Mouse (Mus musculus): ENCODE data around the gene Phlpp2. TPM values are rescaled to one million over a fixed set of nuclear protein-coding genes. Genes with fewer than 3 reads are reported as not detected.

The Phlpp2 gene
- polyA plus RNA-seq, 1 experiment from 2014 or later, result 4.0 TPM

- ATAC-seq (ENCODE audit: insufficient number of reproducible peaks, insufficient read depth, low FRiP score, low TSS enrichment, low read depth), result no peak
- Histone ChIP-seq H3K4me2 (no peak overlapping the region), H3K9me3 (no peaks in the 10 kb centered on the region), H3K9ac (no peak overlapping the region), H3K4me3 (no peak overlapping the region), H3K4me1 (no peaks in the 10 kb centered on the region), H3K36me3 (no peaks in the 10 kb centered on the region), H3K27me3 (peaks cover 26% of the 10 kb centered on the region), H3K27ac (no peak overlapping the region)
- 46% methylated on average over 10 of the region's 10 CpGs for WGBS
Observed at GRCm38 (mm10) chr8:109968837-109969236, 100.5 kb downstream of the Phlpp2 start.

- 8% methylated on average over 9 of the region's 9 CpGs for WGBS
- no peak for ATAC-seq (ENCODE audit: insufficient number of reproducible peaks, insufficient read depth, low FRiP score, low TSS enrichment, low read depth)
- no peaks in the 10 kb centered on the region for H3K4me1 ChIP-seq
Observed at GRCm38 (mm10) chr8:109970323-109970722, 102.0 kb downstream of the Phlpp2 start.

GRCm38 (mm10) chr8:109972901-109973300 is 104.6 kb downstream of the Phlpp2 start:
- H3K27me3 ChIP-seq, result peaks cover 23% of the 10 kb centered on the region
- H3K36me3 ChIP-seq, result no peaks in the 10 kb centered on the region
- H3K9ac ChIP-seq, result no peak overlapping the region
- no peak overlapping the region for H3K4me2 ChIP-seq
- H3K9me3 ChIP-seq, result peaks cover 3% of the 10 kb centered on the region; the same call in 1 of the 2 replicates
- WGBS, result 84% methylated on average over 4 of the region's 4 CpGs
- ATAC-seq (ENCODE audit: insufficient number of reproducible peaks, insufficient read depth, low FRiP score, low TSS enrichment, low read depth), result no peak
- no peak overlapping the region for H3K27ac ChIP-seq
- H3K4me3 ChIP-seq, result no peak overlapping the region
- no peaks in the 10 kb centered on the region for H3K4me1 ChIP-seq

More at GRCm38 (mm10) chr8:109970323-109970722, 102.0 kb downstream of the Phlpp2 start:
- H3K9ac ChIP-seq, result no peak overlapping the region
- H3K9me3 ChIP-seq, result peaks cover under 1% of the 10 kb centered on the region; the same call in 1 of the 2 replicates
- H3K4me3 ChIP-seq, result no peak overlapping the region
- no peak overlapping the region for H3K27ac ChIP-seq
- no peaks in the 10 kb centered on the region for H3K36me3 ChIP-seq
- no peak overlapping the region for H3K4me2 ChIP-seq
- peaks cover 23% of the 10 kb centered on the region for H3K27me3 ChIP-seq

- no peak for ATAC-seq (ENCODE audit: insufficient number of reproducible peaks, insufficient read depth, low FRiP score, low TSS enrichment, low read depth)
- Histone ChIP-seq H3K27me3 (no peaks in the 10 kb centered on the region), H3K9ac (no peak overlapping the region), H3K4me1 (peaks cover 8% of the 10 kb centered on the region; the same call in 1 of the 2 replicates), H3K4me2 (no peak overlapping the region), H3K36me3 (no peaks in the 10 kb centered on the region), H3K9me3 (peaks cover 3% of the 10 kb centered on the region; the same call in 1 of the 2 replicates), H3K27ac (no peak overlapping the region), H3K4me3 (no peak overlapping the region)
- 74% methylated on average over 6 of the region's 6 CpGs for WGBS
Observed at GRCm38 (mm10) chr8:109979339-109979738, 111.0 kb downstream of the Phlpp2 start.

GRCm38 (mm10) chr8:109982386-109983105 is 114.2 kb downstream of the Phlpp2 start:
- Histone ChIP-seq H3K27me3 (no peaks in the 10 kb centered on the region), H3K36me3 (no peaks in the 10 kb centered on the region), H3K4me1 (peaks cover 8% of the 10 kb centered on the region; the same call in 1 of the 2 replicates), H3K4me2 (no peak overlapping the region), H3K4me3 (no peak overlapping the region), H3K9me3 (no peaks in the 10 kb centered on the region), H3K9ac (no peak overlapping the region), H3K27ac (no peak overlapping the region)
- no peak for ATAC-seq (ENCODE audit: insufficient number of reproducible peaks, insufficient read depth, low FRiP score, low TSS enrichment, low read depth)
- WGBS, result 63% methylated on average over 15 of the region's 15 CpGs

GRCm38 (mm10) chr8:109983944-109984343 is 115.6 kb downstream of the Phlpp2 start:
- no peak overlapping the region for H3K4me3 ChIP-seq
- H3K4me1 ChIP-seq, result peaks cover 8% of the 10 kb centered on the region; the same call in 1 of the 2 replicates
- H3K4me2 ChIP-seq, result no peak overlapping the region
- H3K27ac ChIP-seq, result no peak overlapping the region
- H3K27me3 ChIP-seq, result no peaks in the 10 kb centered on the region
- H3K9me3 ChIP-seq, result no peaks in the 10 kb centered on the region
- ATAC-seq (ENCODE audit: insufficient number of reproducible peaks, insufficient read depth, low FRiP score, low TSS enrichment, low read depth), result no peak
- H3K36me3 ChIP-seq, result no peaks in the 10 kb centered on the region
- 39% methylated on average over 5 of the region's 5 CpGs for WGBS
- H3K9ac ChIP-seq, result no peak overlapping the region

GRCm38 (mm10) chr8:109986384-109986783 is 118.0 kb downstream of the Phlpp2 start:
- H3K27ac ChIP-seq, result no peak overlapping the region
- no peak overlapping the region for H3K9ac ChIP-seq
- no peak for ATAC-seq (ENCODE audit: insufficient number of reproducible peaks, insufficient read depth, low FRiP score, low TSS enrichment, low read depth)
- WGBS, result 72% methylated on average over 7 of the region's 7 CpGs
- peaks cover 8% of the 10 kb centered on the region; the same call in 1 of the 2 replicates for H3K4me1 ChIP-seq
- no peak overlapping the region for H3K4me3 ChIP-seq
- H3K9me3 ChIP-seq, result no peaks in the 10 kb centered on the region
- no peak overlapping the region for H3K4me2 ChIP-seq
- H3K27me3 ChIP-seq, result no peaks in the 10 kb centered on the region
- no peaks in the 10 kb centered on the region for H3K36me3 ChIP-seq

GRCm38 (mm10) chr8:109987776-109988175 is 119.4 kb downstream of the Phlpp2 start:
- 85% methylated on average over 7 of the region's 7 CpGs for WGBS
- H3K9ac ChIP-seq, result no peak overlapping the region

GRCm38 (mm10) chr8:109989151-109989550 is 120.8 kb downstream of the Phlpp2 start:
- no peak overlapping the region for H3K4me3 ChIP-seq
- H3K9ac ChIP-seq, result no peak overlapping the region
- no peaks in the 10 kb centered on the region for H3K36me3 ChIP-seq
- ATAC-seq (ENCODE audit: insufficient number of reproducible peaks, insufficient read depth, low FRiP score, low TSS enrichment, low read depth), result no peak
- no peaks in the 10 kb centered on the region for H3K27me3 ChIP-seq
- 86% methylated on average over 8 of the region's 8 CpGs for WGBS
- H3K9me3 ChIP-seq, result no peaks in the 10 kb centered on the region
- H3K27ac ChIP-seq, result no peak overlapping the region
- H3K4me2 ChIP-seq, result no peak overlapping the region
- H3K4me1 ChIP-seq, result 0 out of 2 replicates have a peak, but pooled peaks cover 2% of the 10 kb centered on the region

More at GRCm38 (mm10) chr8:109987776-109988175, 119.4 kb downstream of the Phlpp2 start:
- no peak overlapping the region for H3K4me3 ChIP-seq
- H3K27ac ChIP-seq, result no peak overlapping the region
- no peaks in the 10 kb centered on the region for H3K9me3 ChIP-seq
- H3K36me3 ChIP-seq, result no peaks in the 10 kb centered on the region
- H3K4me2 ChIP-seq, result no peak overlapping the region
- peaks cover 8% of the 10 kb centered on the region; the same call in 1 of the 2 replicates for H3K4me1 ChIP-seq
- no peak for ATAC-seq (ENCODE audit: insufficient number of reproducible peaks, insufficient read depth, low FRiP score, low TSS enrichment, low read depth)
- H3K27me3 ChIP-seq, result no peaks in the 10 kb centered on the region

- H3K9me3 ChIP-seq, result no peaks in the 10 kb centered on the region
- H3K27ac ChIP-seq, result no peak within 1 kb of the TSS
- no peak within 1 kb of the TSS for H3K9ac ChIP-seq
Observed at GRCm38 (mm10) chr8:109990224-109990623, 121.9 kb downstream of the Phlpp2 start, which contains the start of gene Tat. Gene Tat (plus strand): TSS chr8:109990437.

GRCm38 (mm10) chr8:109992166-109992565 is 123.8 kb downstream of the Phlpp2 start:
- H3K4me2 ChIP-seq, result no peak overlapping the region
- H3K27ac ChIP-seq, result no peak overlapping the region
- no peaks in the 10 kb centered on the region for H3K36me3 ChIP-seq
- no peaks in the 10 kb centered on the region for H3K27me3 ChIP-seq
- H3K4me1 ChIP-seq, result no peaks in the 10 kb centered on the region
- no peak for ATAC-seq (ENCODE audit: insufficient number of reproducible peaks, insufficient read depth, low FRiP score, low TSS enrichment, low read depth)
- no peak overlapping the region for H3K9ac ChIP-seq
- H3K9me3 ChIP-seq, result no peaks in the 10 kb centered on the region
- 71% methylated on average over 5 of the region's 5 CpGs for WGBS
- H3K4me3 ChIP-seq, result no peak overlapping the region

More at GRCm38 (mm10) chr8:109990224-109990623, 121.9 kb downstream of the Phlpp2 start, which contains the start of gene Tat:
- H3K4me2 ChIP-seq, result no peak within 1 kb of the TSS
- no peak for ATAC-seq (ENCODE audit: insufficient number of reproducible peaks, insufficient read depth, low FRiP score, low TSS enrichment, low read depth)
- H3K27me3 ChIP-seq, result no peaks in the 10 kb centered on the region
- no peaks in the 10 kb centered on the region for H3K36me3 ChIP-seq
- WGBS, result 80% methylated on average over 8 of the region's 8 CpGs
- no peaks in the 10 kb centered on the region for H3K4me1 ChIP-seq
- H3K4me3 ChIP-seq, result no peak within 1 kb of the TSS

- ATAC-seq (ENCODE audit: insufficient number of reproducible peaks, insufficient read depth, low FRiP score, low TSS enrichment, low read depth), result no peak
- Histone ChIP-seq H3K4me3 (no peak overlapping the region), H3K27me3 (no peaks in the 10 kb centered on the region), H3K4me2 (no peak overlapping the region), H3K36me3 (no peaks in the 10 kb centered on the region), H3K27ac (no peak overlapping the region), H3K4me1 (no peaks in the 10 kb centered on the region), H3K9me3 (no peaks in the 10 kb centered on the region), H3K9ac (no peak overlapping the region)
- WGBS, result 72% methylated on average over 1 of the region's 1 CpGs
Observed at GRCm38 (mm10) chr8:109992951-109993350, 124.6 kb downstream of the Phlpp2 start.
